Mouse (Mus musculus) thymus, postnatal 14 days (tissue): ENCODE results near the gene Rbbp5.
"Not testable (repeated sequence)": the region's sequence is repeated elsewhere in the genome, so short reads cannot be mapped to it uniquely, and the experiment has no call there.

Experiments used
- DNase-seq: peaks from one replicate; pipeline ENCODE4 v3.0.0; 2021

The Rbbp5 gene

GRCm38 (mm10) chr1:132476928-132477691, at the start of gene Rbbp5:
Rbbp5 (plus strand) TSS chr1:132477365.
- DNase-seq: peak; percentile 90

DNA sequence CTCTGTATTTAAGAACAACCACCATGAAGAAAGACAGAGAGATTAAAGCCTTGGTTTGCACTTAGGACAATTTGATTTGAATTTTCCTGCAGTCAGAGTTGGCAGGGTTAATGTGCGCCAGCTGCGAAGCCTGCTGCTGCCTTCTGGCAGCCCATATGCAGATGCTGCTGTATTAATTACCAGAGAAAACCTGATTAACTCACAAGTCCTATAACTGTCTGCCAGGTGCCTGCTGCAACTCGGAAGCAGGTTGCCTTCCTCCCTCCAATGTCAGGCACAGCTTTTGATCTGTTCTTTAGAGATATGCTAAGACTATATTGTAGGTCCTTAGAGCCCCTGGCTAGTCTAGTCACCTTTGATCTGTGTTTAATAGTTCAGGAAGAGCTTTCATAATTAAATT, 46.3 kb upstream of the Rbbp5 start:
- no peak for DNase-seq

DNA sequence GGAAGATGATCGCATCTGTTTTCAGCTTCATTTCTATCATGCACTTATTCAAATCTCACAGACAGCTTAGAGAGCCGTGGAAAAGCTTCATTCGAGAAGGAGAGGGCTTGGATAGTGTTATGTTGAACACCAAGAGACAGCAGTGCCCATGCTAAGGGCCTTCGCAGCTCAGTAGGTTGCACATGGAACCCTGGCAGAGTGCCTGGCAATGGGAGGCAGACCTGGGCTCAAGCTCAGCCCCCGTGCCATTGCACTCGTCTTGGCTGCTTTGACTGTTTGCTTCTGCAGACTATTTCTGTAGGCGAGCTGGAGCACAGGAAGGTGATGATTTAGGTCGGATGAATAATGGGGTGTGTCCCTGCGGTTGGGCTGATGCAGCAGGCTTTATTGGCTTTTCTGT, 45.4 kb upstream of the Rbbp5 start:
- no peak for DNase-seq

GRCm38 (mm10) chr1:132433349-132433748, 43.8 kb upstream of the Rbbp5 start:
- no peak for DNase-seq

GRCm38 (mm10) chr1:132434032-132434431, 43.1 kb upstream of the Rbbp5 start:
- DNase-seq: no peak

GRCm38 (mm10) chr1:132436320-132436958, 40.7 kb upstream of the Rbbp5 start:
- no peak for DNase-seq

DNA sequence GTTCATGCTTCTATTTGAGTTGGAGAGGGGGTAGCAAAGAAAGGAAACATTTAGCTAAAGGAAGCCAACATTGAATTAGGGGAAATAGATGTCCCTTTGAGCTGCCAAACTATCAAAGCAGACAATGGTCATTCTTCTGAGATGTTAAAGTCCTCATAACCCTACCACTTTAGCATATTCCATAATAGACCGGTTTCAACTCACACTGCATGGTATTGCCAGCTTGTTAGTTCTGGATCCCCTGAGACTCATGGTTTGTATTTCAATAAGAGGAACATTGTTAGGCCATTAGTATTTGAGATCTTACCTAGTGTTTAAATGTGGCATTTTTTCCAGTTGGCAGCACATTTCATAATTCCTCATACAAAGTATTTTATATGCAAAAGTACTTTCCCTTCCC, 40.2 kb upstream of the Rbbp5 start:
- no peak for DNase-seq

DNA sequence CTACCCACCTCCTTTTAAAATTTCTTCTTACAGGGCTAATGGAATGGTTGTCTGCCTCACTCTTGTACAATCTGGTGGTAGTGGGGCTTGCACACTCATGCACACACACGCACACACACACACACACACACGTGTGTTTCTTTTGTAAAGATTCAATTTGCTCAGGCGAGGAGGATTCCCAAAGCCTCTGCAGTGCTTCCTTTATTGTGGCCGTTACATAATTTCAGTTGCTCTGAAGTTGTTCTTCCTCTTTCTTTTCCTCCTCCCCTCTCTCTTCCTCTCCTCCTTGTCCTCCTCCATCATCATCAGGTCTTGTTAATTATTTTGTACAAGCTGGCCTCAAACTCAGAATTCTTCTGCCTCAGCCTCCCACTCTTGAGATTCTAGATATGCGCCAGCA, 39.8 kb upstream of the Rbbp5 start:
- no peak for DNase-seq

DNA sequence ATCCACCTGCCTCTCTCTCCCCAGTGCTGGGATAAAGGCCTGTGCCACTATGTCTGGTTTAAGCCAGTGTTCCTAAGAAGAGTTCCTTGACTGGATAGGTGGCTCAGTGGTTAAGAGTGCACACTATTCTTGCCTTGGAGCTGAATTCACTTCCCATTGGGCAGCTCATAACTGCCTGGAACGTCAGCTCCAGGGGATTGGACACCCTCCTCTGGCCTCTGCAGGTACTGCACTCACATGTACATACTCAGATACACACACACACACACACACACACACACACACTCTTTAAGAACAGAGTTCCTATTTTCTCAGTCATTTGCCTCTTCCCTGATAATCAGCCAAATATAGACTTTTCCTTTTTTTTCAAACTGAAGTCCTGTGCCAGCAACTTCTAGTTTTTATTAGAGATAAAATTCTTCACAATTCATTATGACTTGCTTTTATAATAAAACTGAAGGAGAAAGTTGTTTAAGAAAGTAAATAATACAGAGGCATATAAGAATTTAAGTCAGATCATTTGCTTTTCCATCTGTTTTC, 36.2 kb upstream of the Rbbp5 start:
- no peak for DNase-seq

GRCm38 (mm10) chr1:132449742-132450141, 27.4 kb upstream of the Rbbp5 start:
- DNase-seq: no peak

- DNase-seq: no peak
Measured at GRCm38 (mm10) chr1:132464651-132465050, 12.5 kb upstream of the Rbbp5 start.

DNA sequence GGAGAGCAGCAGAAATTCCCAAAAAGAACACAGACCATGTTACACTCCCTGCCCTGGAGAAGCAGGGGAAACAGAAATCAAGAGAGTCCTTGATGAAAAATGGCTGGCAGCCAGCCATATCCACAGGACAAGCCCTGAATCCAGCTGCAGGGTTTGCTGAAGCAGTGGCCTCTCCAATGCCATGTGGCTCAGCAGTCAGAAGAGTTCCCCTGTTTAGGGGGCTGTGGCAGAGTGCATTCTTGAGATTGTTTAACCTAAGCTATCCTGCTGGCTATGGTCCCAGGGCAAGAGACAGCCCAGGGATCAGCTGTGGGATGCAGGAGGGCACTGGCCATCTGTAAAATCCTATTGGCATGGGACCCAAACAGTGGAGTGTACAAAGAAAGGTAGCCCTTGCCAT, 8.2 kb upstream of the Rbbp5 start:
- DNase-seq: no peak

- DNase-seq: no peak
Measured at GRCm38 (mm10) chr1:132469519-132469918, 7.6 kb upstream of the Rbbp5 start.

DNA sequence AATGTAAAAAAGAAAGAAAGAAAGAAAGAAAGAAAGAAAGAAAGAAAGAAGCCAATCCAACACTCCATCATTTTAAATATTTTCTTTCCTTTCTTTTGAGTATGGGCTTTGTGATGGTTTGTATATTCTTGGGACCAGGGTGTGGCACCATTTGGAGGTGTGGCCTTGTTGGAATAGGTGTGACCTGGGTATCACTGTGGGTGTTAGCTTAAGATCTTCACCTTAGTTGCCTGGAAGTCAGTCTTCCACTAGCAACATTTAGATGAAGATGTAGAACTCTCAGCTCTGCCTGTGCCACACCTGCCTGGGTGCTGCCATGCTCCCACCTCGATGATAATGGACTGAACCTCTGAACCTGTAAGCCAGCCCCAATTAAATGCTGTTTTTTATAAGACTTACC, 7.1 kb upstream of the Rbbp5 start:
- DNase-seq: not testable (repeated sequence)

- DNase-seq: no peak
Measured at GRCm38 (mm10) chr1:132471032-132471431, 6.1 kb upstream of the Rbbp5 start.

- no peak for DNase-seq
Measured at GRCm38 (mm10) chr1:132471499-132471898, 5.7 kb upstream of the Rbbp5 start.

- DNase-seq: no peak
Measured at GRCm38 (mm10) chr1:132472537-132472936, 4.6 kb upstream of the Rbbp5 start.

GRCm38 (mm10) chr1:132474496-132474895, 2.7 kb upstream of the Rbbp5 start:
- DNase-seq: no peak

GRCm38 (mm10) chr1:132476575-132476927, 614 bp upstream of the Rbbp5 start:
- no peak for DNase-seq

- DNase-seq: no peak
Measured at GRCm38 (mm10) chr1:132479438-132479837, 2.3 kb downstream of the Rbbp5 start.

DNA sequence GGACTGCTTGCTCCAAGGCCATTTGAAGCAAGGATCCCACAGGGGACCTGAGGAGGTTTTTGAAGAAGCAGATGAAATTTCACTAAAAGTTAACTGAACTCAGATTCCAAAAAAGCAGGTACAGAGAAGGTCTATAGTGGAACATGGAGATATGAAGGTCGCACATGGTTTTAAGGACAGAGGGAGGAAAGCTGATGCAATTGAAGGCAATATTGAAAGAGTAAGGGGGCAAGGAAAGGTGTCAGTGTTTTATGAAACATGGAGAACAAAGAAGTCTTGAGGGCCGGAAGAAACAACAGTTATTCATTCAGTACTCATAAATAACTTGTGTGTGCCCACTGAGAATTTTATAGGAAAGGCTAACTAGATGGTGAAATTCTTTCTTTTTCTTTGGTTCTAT, 4.5 kb downstream of the Rbbp5 start:
- no peak for DNase-seq

- no peak for DNase-seq
Measured at GRCm38 (mm10) chr1:132483234-132483633, 6.1 kb downstream of the Rbbp5 start.

GRCm38 (mm10) chr1:132483759-132484158, 6.6 kb downstream of the Rbbp5 start:
- DNase-seq: no peak

DNA sequence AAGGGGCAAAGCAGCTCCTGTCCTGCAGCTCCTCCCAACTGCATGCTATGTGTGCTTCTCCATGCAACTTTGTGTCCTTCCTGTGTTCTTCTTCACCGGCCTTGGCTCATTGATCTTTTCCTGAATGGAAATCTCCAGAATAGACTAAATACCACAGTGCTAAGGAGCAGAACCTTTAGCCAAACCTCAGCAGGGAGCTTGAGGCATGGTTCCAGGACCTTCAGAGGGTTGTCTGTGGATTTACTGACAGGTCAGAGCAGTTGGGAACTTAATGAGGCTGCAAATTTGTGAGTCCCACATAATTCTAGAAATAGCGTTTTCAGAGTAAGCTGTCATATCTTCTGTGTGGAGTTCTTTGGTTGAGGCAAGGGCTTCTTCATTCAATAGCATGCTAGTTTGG, 23.4 kb downstream of the Rbbp5 start:
- no peak for DNase-seq

DNA sequence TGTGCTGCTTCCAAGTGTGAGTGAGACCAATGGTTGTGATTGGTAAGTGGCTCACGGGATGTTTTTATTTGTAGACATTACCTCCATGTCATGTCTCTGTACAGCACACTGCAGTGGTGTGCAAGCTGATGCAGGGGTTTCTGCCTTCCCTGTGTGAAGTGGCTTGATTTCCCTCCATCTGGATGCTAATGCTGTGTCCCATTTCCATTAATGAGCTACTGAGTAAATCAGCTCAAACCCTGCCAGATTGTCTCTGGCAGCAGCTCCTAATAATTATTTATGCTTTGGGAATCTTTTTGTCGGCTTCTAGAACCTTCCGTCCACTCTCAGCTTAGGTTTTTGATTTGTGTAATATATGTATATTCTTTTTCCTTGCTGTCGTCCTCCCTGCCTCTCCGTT, 28.0 kb downstream of the Rbbp5 start:
- no peak for DNase-seq
